Comparison of ENCODE assay signal across 11 mouse cellular contexts in the genomic region with DNA sequence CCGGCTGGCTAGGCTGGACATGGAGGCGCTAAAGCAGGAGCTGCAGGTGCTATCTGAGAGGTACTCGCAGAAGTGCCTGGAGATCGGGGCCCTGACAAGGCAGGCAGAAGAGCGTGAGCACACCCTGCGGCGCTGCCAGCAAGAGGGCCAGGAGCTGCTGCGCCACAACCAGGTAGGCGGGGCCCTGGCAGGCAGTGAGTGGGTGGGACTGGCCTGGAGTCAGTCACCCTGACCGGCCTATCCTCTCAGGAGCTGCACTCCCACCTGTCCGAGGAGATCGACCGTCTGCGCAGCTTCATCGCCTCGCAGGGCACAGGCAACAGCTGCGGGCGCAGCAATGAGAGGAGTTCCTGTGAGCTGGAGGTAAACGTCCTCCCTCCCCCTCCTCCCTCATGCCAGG. TPM values are rescaled to one million over a fixed set of nuclear protein-coding genes. Genes with fewer than 3 reads are reported as not detected.
DNase-seq lines count a peak whose midpoint lies in the region; ATAC-seq and TF ChIP-seq lines count a peak whose summit lies in the region.
"Had no signal": no experiment of that assay in that cellular context is flagged by ENCODE, and none has a peak within 500 bp of the region (broad histone marks: within the 10 kb centered on the region; RNA-seq: fewer than 3 reads in every experiment).

No protein-coding gene starts in this region.

- intact Hi-C loops in left cerebral cortex, postnatal 4 days (cut with DNase I) = no loop called here
- intact Hi-C loops in left cerebral cortex, postnatal 36 days (cut with DNase I) = no loop called here

- no peak overlapping the region for H3K4me3 ChIP-seq in kidney, embryonic 16.5 days (ENCODE audit: low read length)
- H3K4me3 ChIP-seq in stomach, postnatal 0 days (ENCODE audit: low read depth, low read length) = no peak overlapping the region
- no peak overlapping the region for H3K4me3 ChIP-seq in hindbrain, embryonic 14.5 days (replicated peaks; ENCODE audit: low read length)
- H3K4me3 ChIP-seq: limb, embryonic 10.5 days; midbrain, embryonic 13.5 days had no signal

- H3K9me3 ChIP-seq in kidney, embryonic 16.5 days (ENCODE audit: low read length) = no peaks in the 10 kb centered on the region
- H3K9me3 ChIP-seq in stomach, postnatal 0 days (ENCODE audit: control insufficient read depth, low read length) = no peaks in the 10 kb centered on the region
- H3K9me3 ChIP-seq in hindbrain, embryonic 14.5 days (ENCODE audit: control insufficient read depth, low read length) = no peaks in the 10 kb centered on the region
- H3K9me3 ChIP-seq: limb, embryonic 10.5 days; midbrain, embryonic 13.5 days had no signal

- 31% methylated on average over 19 of the region's 19 CpGs for WGBS in kidney, embryonic 16.5 days
- 53% methylated on average over 19 of the region's 19 CpGs for WGBS in stomach, postnatal 0 days
- 53% methylated on average over 19 of the region's 19 CpGs for WGBS in hindbrain, embryonic 14.5 days

- H3K27ac ChIP-seq in kidney, embryonic 16.5 days (ENCODE audit: low read length) = no peak overlapping the region
- no peak overlapping the region for H3K27ac ChIP-seq in stomach, postnatal 0 days (replicated peaks)
- no peak overlapping the region for H3K27ac ChIP-seq in hindbrain, embryonic 14.5 days
- H3K27ac ChIP-seq: limb, embryonic 10.5 days; midbrain, embryonic 13.5 days had no signal

- H3K36me3 ChIP-seq in kidney, embryonic 16.5 days (ENCODE audit: insufficient read depth, low read length) = peaks cover 75% of the 10 kb centered on the region
- H3K36me3 ChIP-seq in stomach, postnatal 0 days (ENCODE audit: control insufficient read depth, insufficient read depth, low read length) = peaks cover 37% of the 10 kb centered on the region
- peaks cover 83% of the 10 kb centered on the region for H3K36me3 ChIP-seq in hindbrain, embryonic 14.5 days (replicated peaks; ENCODE audit: control insufficient read depth, insufficient read depth)

- peak; percentile 39 for DNase-seq in left cerebral cortex, postnatal 4 days
- DNase-seq in left cerebral cortex, postnatal 36 days (ENCODE audit: low spot score in 2 of 2) = no peak
- DNase-seq in cerebellum, adult 18-20 months = peak; percentile 61 to 70
- peak; percentile 33 for DNase-seq in stomach, postnatal 0 days (ENCODE audit: low spot score)
- DNase-seq in hindbrain, embryonic 14.5 days (ENCODE audit: low spot score) = no peak
- no peak for DNase-seq in layer of hippocampus, adult 8-10 months (ENCODE audit: low spot score in 2 of 2)

- H3K27me3 ChIP-seq in kidney, embryonic 16.5 days (ENCODE audit: insufficient read depth, low read length) = no peaks in the 10 kb centered on the region
- no peaks in the 10 kb centered on the region for H3K27me3 ChIP-seq in stomach, postnatal 0 days (ENCODE audit: control insufficient read depth, insufficient read depth, low read length)
- H3K27me3 ChIP-seq in hindbrain, embryonic 14.5 days (ENCODE audit: control insufficient read depth, insufficient read depth, low read length) = no peaks in the 10 kb centered on the region
- H3K27me3 ChIP-seq: midbrain, embryonic 13.5 days had no signal

- ATAC-seq in kidney, embryonic 16.5 days (ENCODE audit: low FRiP score, low TSS enrichment) = peak; percentile 80
- ATAC-seq in stomach, postnatal 0 days (ENCODE audit: low FRiP score, low TSS enrichment) = no peak
- no peak for ATAC-seq in hindbrain, embryonic 14.5 days (ENCODE audit: low FRiP score)
- ATAC-seq: hindbrain, embryonic 16.5 days; midbrain, embryonic 13.5 days had no signal

- TF ChIP-seq EP300 in stomach, postnatal 0 days (optimal IDR thresholded peaks at IDR 0.05) = no peak

- H3K4me2 ChIP-seq in kidney, embryonic 16.5 days (replicated peaks; ENCODE audit: low read depth, low read length) = no peak overlapping the region
- H3K4me2 ChIP-seq in stomach, postnatal 0 days (replicated peaks; ENCODE audit: low read depth) = no peak overlapping the region
- no peak overlapping the region for H3K4me2 ChIP-seq in hindbrain, embryonic 14.5 days (replicated peaks)
- H3K4me2 ChIP-seq: midbrain, embryonic 13.5 days had no signal

- H3K9ac ChIP-seq in kidney, embryonic 16.5 days (replicated peaks; ENCODE audit: low read length) = no peak overlapping the region
- no peak overlapping the region for H3K9ac ChIP-seq in stomach, postnatal 0 days (ENCODE audit: low read length)
- no peak overlapping the region for H3K9ac ChIP-seq in hindbrain, embryonic 14.5 days
- H3K9ac ChIP-seq: midbrain, embryonic 13.5 days had no signal

- H3K4me1 ChIP-seq in kidney, embryonic 16.5 days (ENCODE audit: insufficient read depth, low read length) = peaks cover 38% of the 10 kb centered on the region
- H3K4me1 ChIP-seq in stomach, postnatal 0 days (replicated peaks; ENCODE audit: control insufficient read depth, insufficient read depth) = no peaks in the 10 kb centered on the region
- H3K4me1 ChIP-seq in hindbrain, embryonic 14.5 days (replicated peaks; ENCODE audit: control insufficient read depth, insufficient read depth, low read length) = no peaks in the 10 kb centered on the region
- H3K4me1 ChIP-seq: midbrain, embryonic 13.5 days had no signal

- TF ChIP-seq CTCF in stomach, postnatal 0 days (IDR thresholded peaks at IDR 0.05; ENCODE audit: low read depth) = no peak

RNA-seq across cellular contexts. Expression of gene H1f0, which starts 26.2 kb away (rescaled TPM):
- 10 to 100 TPM; 84.8 to 94.8 TPM for total RNA-seq in left cerebral cortex, postnatal 4 days (2021)
- total RNA-seq in left cerebral cortex, postnatal 36 days (2021) = 100 to 1,000 TPM in 1 of 2 experiments, 10 to 100 TPM in 1; 87.0 to 113 TPM
- 521 and 528 TPM in 2 replicates for polyA plus RNA-seq in kidney, embryonic 16.5 days (2015; fragmentation: Nextera tagmentation; extraction: Ambion mirVana)
- 285 and 309 TPM in 2 replicates for polyA plus RNA-seq in stomach, postnatal 0 days (2015; fragmentation: Nextera tagmentation; extraction: Ambion mirVana)
- polyA plus RNA-seq in hindbrain, embryonic 14.5 days (2014; fragmentation: Nextera tagmentation; extraction: Ambion mirVana) = 74.8 and 75.7 TPM in 2 replicates
- total RNA-seq in layer of hippocampus, adult 8-10 months (2022) = 10 to 100 TPM; 73.6 to 88.0 (median 81.8) TPM

RNA-seq across cellular contexts. Expression of gene Galr3, which starts 39.6 kb away (rescaled TPM):
- total RNA-seq in left cerebral cortex, postnatal 4 days (2021) = 1 to 10 TPM in 1 of 2 experiments, not detected in 1; 1.0 TPM
- not detected for total RNA-seq in left cerebral cortex, postnatal 36 days (2021)
- polyA plus RNA-seq in kidney, embryonic 16.5 days (2015; fragmentation: Nextera tagmentation; extraction: Ambion mirVana) = not detected in 2 replicates
- polyA plus RNA-seq in stomach, postnatal 0 days (2015; fragmentation: Nextera tagmentation; extraction: Ambion mirVana) = 0.31 and 0.34 TPM in 2 replicates
- polyA plus RNA-seq in hindbrain, embryonic 14.5 days (2014; fragmentation: Nextera tagmentation; extraction: Ambion mirVana) = not detected in 2 replicates
- 1 to 10 TPM in 1 of 4 experiments, under 1 TPM in 1, not detected in 2; 0.81 to 1.0 TPM for total RNA-seq in layer of hippocampus, adult 8-10 months (2022)
- polyA plus RNA-seq: forebrain, embryonic 11.5 days; midbrain, embryonic 13.5 days had no signal

RNA-seq across cellular contexts. Expression of gene Triobp, which starts 54.5 kb away (rescaled TPM):
- 100 to 1,000 TPM in 1 of 2 experiments, 10 to 100 TPM in 1; 98.7 to 106 TPM for total RNA-seq in left cerebral cortex, postnatal 4 days (2021)
- total RNA-seq in left cerebral cortex, postnatal 36 days (2021) = 10 to 100 TPM; 14.3 to 19.5 TPM
- 67.3 and 78.4 TPM in 2 replicates for polyA plus RNA-seq in kidney, embryonic 16.5 days (2015; fragmentation: Nextera tagmentation; extraction: Ambion mirVana)
- polyA plus RNA-seq in stomach, postnatal 0 days (2015; fragmentation: Nextera tagmentation; extraction: Ambion mirVana) = 22.4 and 30.6 TPM in 2 replicates
- polyA plus RNA-seq in hindbrain, embryonic 14.5 days (2014; fragmentation: Nextera tagmentation; extraction: Ambion mirVana) = 37.4 and 41.1 TPM in 2 replicates
- 10 to 100 TPM in 2 of 4 experiments, 1 to 10 TPM in 2; 7.0 to 14.1 (median 11.5) TPM for total RNA-seq in layer of hippocampus, adult 8-10 months (2022)

Comparison
In these comparisons a context has a peak if more than half of its experiments do, and no peak if none do; other contexts are left out.
1. DNase-seq: peak in left cerebral cortex, postnatal 4 days (single experiment), cerebellum, adult 18-20 months (2 of 2) and stomach, postnatal 0 days (single experiment); none in left cerebral cortex, postnatal 36 days (0 of 2), hindbrain, embryonic 14.5 days (single experiment) and layer of hippocampus, adult 8-10 months (0 of 2).
2. RNA of gene Triobp, which starts 54.5 kb away (total RNA-seq): 98.7 to 106 TPM in left cerebral cortex, postnatal 4 days; 14.3 to 19.5 TPM in left cerebral cortex, postnatal 36 days and 7.0 to 14.1 TPM in layer of hippocampus, adult 8-10 months; every median in the first group is over 4 times any median in the second.